Mouse (Mus musculus) kidney, embryonic 16.5 days (tissue): Measurements from ENCODE around the gene D13Ertd608e. TPM values are rescaled to one million over a fixed set of nuclear protein-coding genes. Genes with fewer than 3 reads are reported as not detected.
A peak's percentile ranks its signal among the peaks of the same experiment; 100 is the strongest.
"Not testable (repeated sequence)": the region's sequence is repeated elsewhere in the genome, so short reads cannot be mapped to it uniquely, and the experiment has no call there.

Source experiments
- ATAC-seq: fragments of 200-750 bp; cut with Nextera tagmentation; 2 replicates; pipeline ENCODE4 v1.8.0; 2017; ENCODE audit warnings: moderate TSS enrichment; ENCODE audit not compliant: low FRiP score, low TSS enrichment
- H3K27ac ChIP-seq: fragments of 300-500 bp; sonication (generic); 2 replicates; pipeline ENCODE4 v1.5.1; 2014; ENCODE audit warnings: low read length
- H3K27me3 ChIP-seq: fragments of 300-500 bp; sonication (generic); 2 replicates; pipeline ENCODE4 v1.6.1; 2014; ENCODE audit warnings: low read length, control low read depth, mixed read lengths; ENCODE audit not compliant: insufficient read depth
- H3K36me3 ChIP-seq: fragments of 300-500 bp; sonication (generic); 2 replicates; pipeline ENCODE4 v1.6.1; 2014; ENCODE audit warnings: low read length, control low read depth, mixed read lengths; ENCODE audit not compliant: insufficient read depth
- H3K4me1 ChIP-seq: fragments of 300-500 bp; sonication (generic); 2 replicates; pipeline ENCODE4 v1.6.1; 2014; ENCODE audit warnings: low read length, control low read depth, mixed read lengths; ENCODE audit not compliant: insufficient read depth
- H3K4me2 ChIP-seq: fragments of 300-500 bp; sonication (generic); replicated peaks from 2 replicates; pipeline ENCODE4 v1.6.1; 2014; ENCODE audit warnings: low read depth, low read length
- H3K4me3 ChIP-seq: fragments of 300-500 bp; sonication (generic); 2 replicates; pipeline ENCODE4 v1.5.1; 2014; ENCODE audit warnings: mild to moderate bottlenecking, low read length
- H3K9ac ChIP-seq: fragments of 300-500 bp; sonication (generic); replicated peaks from 2 replicates; pipeline ENCODE4 v1.6.1; 2014; ENCODE audit warnings: low read length
- H3K9me3 ChIP-seq: fragments of 300-500 bp; sonication (generic); 2 replicates; pipeline ENCODE4 v1.6.1; 2016; ENCODE audit warnings: low read length, control low read depth
- whole genome bisulfite sequencing: fragments of 180-500 bp; shearing (Covaris S2); extraction: QIAGEN DNeasy Blood & Tissue Kit; methylation state at CpG from one replicate; pipeline ENCODE4 v1.1.7; 2014; 5-methylcytosine and 5-hydroxymethylcytosine counted together
- polyA plus RNA-seq: library from polyadenylated mRNA; unstranded; fragments of >200 nt; fragmentation: Nextera tagmentation; extraction: Ambion mirVana; gene quantifications from 2 replicates; pipeline ENCODE4 v1.2.1, GENCODE M21; 2015

Gene D13Ertd608e
- not detected in 2 replicates for polyA plus RNA-seq

GRCm38 (mm10) chr13:119835320-119836056 lies at the start of gene D13Ertd608e:
Gene D13Ertd608e, plus strand, starts transcription at chr13:119836006.
- WGBS: 13% methylated on average over 18 of the region's 25 CpGs
- H3K9me3 ChIP-seq, H3K36me3 ChIP-seq, H3K27ac ChIP-seq, H3K9ac ChIP-seq, H3K27me3 ChIP-seq, H3K4me1 ChIP-seq: not testable (repeated sequence)
- peak; percentile 76 for ATAC-seq
- Histone ChIP-seq H3K4me3 (peak within 1 kb of the TSS; percentile 22; the same call in 1 of the 2 replicates), H3K4me2 (peak within 1 kb of the TSS; percentile 35; the same call in 1 of the 2 replicates)

- Histone ChIP-seq H3K27me3 (no peaks in the 10 kb centered on the region), H3K9me3 (no peaks in the 10 kb centered on the region), H3K4me3 (peak overlapping the region; percentile 77), H3K4me1 (peaks cover 12% of the 10 kb centered on the region), H3K4me2 (peak overlapping the region; percentile 69), H3K36me3 (peaks cover 22% of the 10 kb centered on the region), H3K27ac (peak overlapping the region; percentile 94), H3K9ac (peak overlapping the region; percentile 92)
- peak; percentile 80 for ATAC-seq
- under 1% methylated on average over 60 of the region's 66 CpGs for WGBS
Observed at GRCm38 (mm10) chr13:119789851-119790717, 45.7 kb upstream of the D13Ertd608e start.

GRCm38 (mm10) chr13:119790761-119791579 lies 44.8 kb upstream of the D13Ertd608e start, which contains the start of gene Zfp131:
Gene Zfp131, minus strand, starts transcription at chr13:119790889.
- peaks cover 12% of the 10 kb centered on the region for H3K4me1 ChIP-seq
- peak within 1 kb of the TSS; percentile 92 for H3K9ac ChIP-seq
- peak; percentile 98 for ATAC-seq
- H3K36me3 ChIP-seq: peaks cover 15% of the 10 kb centered on the region
- peak within 1 kb of the TSS; percentile 80 for H3K4me2 ChIP-seq
- H3K27ac ChIP-seq: peak within 1 kb of the TSS; percentile 94
- peak within 1 kb of the TSS; percentile 77 for H3K4me3 ChIP-seq
- no peaks in the 10 kb centered on the region for H3K27me3 ChIP-seq
- WGBS: under 1% methylated on average over 58 of the region's 86 CpGs
- H3K9me3 ChIP-seq: no peaks in the 10 kb centered on the region

- Histone ChIP-seq H3K27me3 (no peaks in the 10 kb centered on the region), H3K36me3 (peaks cover 13% of the 10 kb centered on the region), H3K9me3 (no peaks in the 10 kb centered on the region), H3K4me3 (peak overlapping the region; percentile 77), H3K27ac (peak overlapping the region; percentile 94), H3K4me1 (peaks cover 12% of the 10 kb centered on the region), H3K4me2 (peak overlapping the region; percentile 80), H3K9ac (peak overlapping the region; percentile 92)
- no peak for ATAC-seq
- 2% methylated on average over 18 of the region's 18 CpGs for WGBS
Observed at GRCm38 (mm10) chr13:119791580-119792135, 44.1 kb upstream of the D13Ertd608e start.

- H3K4me2 ChIP-seq: no peak overlapping the region
- no peak for ATAC-seq
- H3K9ac ChIP-seq: no peak overlapping the region
- 62% methylated on average over 5 of the region's 5 CpGs for WGBS
- no peak overlapping the region for H3K27ac ChIP-seq
- H3K4me1 ChIP-seq: peaks cover 12% of the 10 kb centered on the region
- H3K27me3 ChIP-seq: no peaks in the 10 kb centered on the region
- H3K9me3 ChIP-seq: no peaks in the 10 kb centered on the region
- no peak overlapping the region for H3K4me3 ChIP-seq
- peaks cover 6% of the 10 kb centered on the region; the same call in 1 of the 2 replicates for H3K36me3 ChIP-seq
Observed at GRCm38 (mm10) chr13:119792791-119793404, 42.9 kb upstream of the D13Ertd608e start.

GRCm38 (mm10) chr13:119797656-119798055 lies 38.1 kb upstream of the D13Ertd608e start:
- WGBS: 64% methylated on average over 4 of the region's 4 CpGs
- Histone ChIP-seq H3K36me3 (no peaks in the 10 kb centered on the region), H3K4me2 (no peak overlapping the region), H3K9ac (no peak overlapping the region), H3K4me1 (no peaks in the 10 kb centered on the region), H3K4me3 (no peak overlapping the region), H3K9me3 (no peaks in the 10 kb centered on the region), H3K27ac (no peak overlapping the region), H3K27me3 (no peaks in the 10 kb centered on the region)
- ATAC-seq: no peak

- ATAC-seq: no peak
- Histone ChIP-seq H3K27me3 (no peaks in the 10 kb centered on the region), H3K27ac (no peak overlapping the region), H3K9me3 (no peaks in the 10 kb centered on the region), H3K4me2 (no peak overlapping the region), H3K9ac (no peak overlapping the region), H3K4me3 (no peak overlapping the region), H3K36me3 (no peaks in the 10 kb centered on the region), H3K4me1 (no peaks in the 10 kb centered on the region)
- whole genome bisulfite sequencing: 63% methylated on average over 2 of the region's 2 CpGs
Observed at GRCm38 (mm10) chr13:119808937-119809336, 26.9 kb upstream of the D13Ertd608e start.

GRCm38 (mm10) chr13:119810031-119810430 lies 25.8 kb upstream of the D13Ertd608e start:
- Histone ChIP-seq H3K9ac (no peak overlapping the region), H3K27ac (no peak overlapping the region), H3K4me2 (no peak overlapping the region), H3K27me3 (no peaks in the 10 kb centered on the region), H3K36me3 (no peaks in the 10 kb centered on the region), H3K4me1 (no peaks in the 10 kb centered on the region), H3K9me3 (no peaks in the 10 kb centered on the region), H3K4me3 (no peak overlapping the region)
- no peak for ATAC-seq
- 90% methylated on average over 9 of the region's 9 CpGs for WGBS

GRCm38 (mm10) chr13:119816798-119817197 lies 19.0 kb upstream of the D13Ertd608e start:
- H3K4me3 ChIP-seq: no peak overlapping the region
- no peaks in the 10 kb centered on the region for H3K27me3 ChIP-seq
- H3K36me3 ChIP-seq: no peaks in the 10 kb centered on the region
- H3K27ac ChIP-seq: no peak overlapping the region
- no peaks in the 10 kb centered on the region for H3K9me3 ChIP-seq
- 52% methylated on average over 8 of the region's 8 CpGs for WGBS
- ATAC-seq: no peak
- no peaks in the 10 kb centered on the region for H3K4me1 ChIP-seq
- H3K4me2 ChIP-seq: no peak overlapping the region
- no peak overlapping the region for H3K9ac ChIP-seq
